Mouse (Mus musculus): ENCODE results near the gene Tbc1d7.

DNA sequence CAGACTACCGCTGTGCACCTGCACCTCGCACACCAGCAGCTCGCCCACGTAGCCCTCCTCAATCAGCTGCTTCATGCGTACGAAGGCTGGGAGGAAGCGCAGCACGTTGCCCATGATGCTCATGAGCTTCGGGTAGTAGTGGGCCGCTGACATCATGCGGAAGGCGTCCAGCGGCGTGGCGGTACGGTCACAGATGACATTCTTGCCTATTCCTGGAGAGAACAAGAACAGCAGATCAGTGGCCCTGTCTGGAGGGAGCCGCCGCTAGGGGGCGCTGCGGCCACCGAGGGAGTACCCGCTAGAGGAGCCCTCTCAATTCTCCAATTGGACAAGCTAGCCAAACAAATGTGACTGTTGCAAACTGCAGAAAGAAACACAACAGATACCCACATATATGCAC lies 29.7 kb upstream of the Tbc1d7 start:
- TF ChIP-seq USF1 (IDR thresholded peaks at IDR 0.05; ENCODE audit: low read depth) (no peak), MAX (IDR thresholded peaks at IDR 0.05; ENCODE audit: low read depth) (no peak), POLR2A (IDR thresholded peaks at IDR 0.05; ENCODE audit: insufficient read length, low read depth) (no peak), MYOD1 (IDR thresholded peaks at IDR 0.05; ENCODE audit: control insufficient read depth in 1 of 3, insufficient read length in 2 of 3, low read depth in 2 of 3) (no peak), CEBPB (IDR thresholded peaks at IDR 0.05; ENCODE audit: insufficient read depth, poor library complexity, severe bottlenecking) (no peak), E2F4 (IDR thresholded peaks at IDR 0.05; ENCODE audit: insufficient read depth) (no peak), TCF3 (IDR thresholded peaks at IDR 0.05; ENCODE audit: insufficient read length, low read depth) (no peak)
